Mouse (Mus musculus): ENCODE data around the gene Csrnp3. TPM values are rescaled to one million over a fixed set of nuclear protein-coding genes. Genes with fewer than 3 reads are reported as not detected.
"Not testable (repeated sequence)": the region's sequence is repeated elsewhere in the genome, so short reads cannot be mapped to it uniquely, and the experiment has no call there.

Csrnp3 gene
- total RNA-seq (2014; rRNA removed): not detected in 2 replicates
- not detected in 2 replicates for polyA plus RNA-seq (2012; rRNA removed)

- no peaks in the 10 kb centered on the region for H3K27me3 ChIP-seq (ENCODE audit: control insufficient read depth, insufficient read depth, low read length)
- DNase-seq (ENCODE audit: extremely low read depth, low read depth, low spot score): no peak
- H3K4me3 ChIP-seq (ENCODE audit: insufficient read depth, low read depth, low read length): no peak within 1 kb of the TSS
- no peaks in the 10 kb centered on the region for H3K79me2 ChIP-seq (ENCODE audit: control insufficient read depth, insufficient read depth, low read length)
- TF ChIP-seq POLR2A (IDR thresholded peaks at IDR 0.05; ENCODE audit: extremely low read depth, insufficient read depth, low read length): no peak
- TF ChIP-seq CTCF (IDR thresholded peaks at IDR 0.05; ENCODE audit: low read depth, low read length): no peak
- H3K4me1 ChIP-seq (ENCODE audit: control insufficient read depth, insufficient read depth, low read length): no peaks in the 10 kb centered on the region
- no peaks in the 10 kb centered on the region for H3K36me3 ChIP-seq (ENCODE audit: control insufficient read depth, insufficient read depth, low read length)
- WGBS: 4% methylated on average over 6 of the region's 6 CpGs
- no peak within 1 kb of the TSS for H3K9ac ChIP-seq (ENCODE audit: low read depth, low read length)
- no peak within 1 kb of the TSS for H3K27ac ChIP-seq (replicated peaks; ENCODE audit: insufficient read depth, low read depth, low read length)
Measured at GRCm38 (mm10) chr2:65845551-65845950, at the start of gene Csrnp3. Gene Csrnp3, plus strand, starts transcription at chr2:65845767.

DNA sequence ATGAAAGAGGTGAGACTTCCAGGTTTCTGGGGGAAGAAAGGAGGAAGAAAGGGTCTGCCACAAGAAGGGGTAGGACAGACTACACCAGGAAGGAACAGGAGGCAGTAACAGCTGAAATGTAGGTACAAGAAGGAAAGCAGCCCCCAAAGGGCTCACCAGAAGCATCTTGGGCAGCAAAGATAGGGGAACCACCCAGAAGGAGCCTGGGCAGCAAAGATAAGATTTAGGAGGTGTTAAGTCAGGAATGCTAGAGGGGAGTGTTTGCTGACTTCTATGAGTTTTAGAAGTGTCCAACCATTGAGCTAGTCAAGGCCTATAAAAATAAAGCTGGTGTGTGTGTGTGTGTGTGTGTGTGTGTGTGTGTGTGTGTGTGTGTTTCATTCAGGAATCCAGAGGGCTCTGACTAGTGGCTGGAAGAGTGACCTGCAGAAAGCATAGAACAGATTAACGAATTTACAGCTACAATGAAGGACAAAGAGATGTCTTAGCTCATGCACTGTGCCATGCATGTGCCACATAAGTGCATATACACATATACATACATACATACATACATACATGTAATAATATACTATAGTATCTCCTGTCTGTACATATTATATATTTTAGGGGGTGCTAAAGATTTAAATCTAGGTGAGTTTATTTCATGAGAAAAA lies 44.4 kb upstream of the Csrnp3 start:
- no peak overlapping the region for H3K27ac ChIP-seq (replicated peaks; ENCODE audit: insufficient read depth, low read depth, low read length)
- TF ChIP-seq POLR2A (IDR thresholded peaks at IDR 0.05; ENCODE audit: extremely low read depth, insufficient read depth, low read length): no peak
- no peak for TF ChIP-seq CTCF (IDR thresholded peaks at IDR 0.05; ENCODE audit: low read depth, low read length)
- H3K4me3 ChIP-seq (ENCODE audit: insufficient read depth, low read depth, low read length): no peak overlapping the region
- H3K4me1 ChIP-seq (ENCODE audit: control insufficient read depth, insufficient read depth, low read length): no peaks in the 10 kb centered on the region
- no peaks in the 10 kb centered on the region for H3K79me2 ChIP-seq (ENCODE audit: control insufficient read depth, insufficient read depth, low read length)
- H3K27me3 ChIP-seq (ENCODE audit: control insufficient read depth, insufficient read depth, low read length): peaks cover 2% of the 10 kb centered on the region; the same call in 1 of the 2 replicates
- DNase-seq (ENCODE audit: extremely low read depth, low read depth, low spot score): no peak
- no peak overlapping the region for H3K9ac ChIP-seq (ENCODE audit: low read depth, low read length)
- WGBS: 50% methylated on average over 1 of the region's 1 CpGs
- H3K36me3 ChIP-seq (ENCODE audit: control insufficient read depth, insufficient read depth, low read length): no peaks in the 10 kb centered on the region

- no peak overlapping the region for H3K4me3 ChIP-seq (ENCODE audit: insufficient read depth, low read depth, low read length)
- no peaks in the 10 kb centered on the region for H3K27me3 ChIP-seq (ENCODE audit: control insufficient read depth, insufficient read depth, low read length)
- no peaks in the 10 kb centered on the region for H3K79me2 ChIP-seq (ENCODE audit: control insufficient read depth, insufficient read depth, low read length)
- DNase-seq (ENCODE audit: extremely low read depth, low read depth, low spot score): no peak
- WGBS: 86% methylated on average over 6 of the region's 6 CpGs
- H3K36me3 ChIP-seq (ENCODE audit: control insufficient read depth, insufficient read depth, low read length): no peaks in the 10 kb centered on the region
- no peak overlapping the region for H3K27ac ChIP-seq (replicated peaks; ENCODE audit: insufficient read depth, low read depth, low read length)
- H3K9ac ChIP-seq (ENCODE audit: low read depth, low read length): no peak overlapping the region
- no peak for TF ChIP-seq CTCF (IDR thresholded peaks at IDR 0.05; ENCODE audit: low read depth, low read length)
- no peak for TF ChIP-seq POLR2A (IDR thresholded peaks at IDR 0.05; ENCODE audit: extremely low read depth, insufficient read depth, low read length)
- no peaks in the 10 kb centered on the region for H3K4me1 ChIP-seq (ENCODE audit: control insufficient read depth, insufficient read depth, low read length)
Measured at GRCm38 (mm10) chr2:65806556-65806955, 39.0 kb upstream of the Csrnp3 start.

DNA sequence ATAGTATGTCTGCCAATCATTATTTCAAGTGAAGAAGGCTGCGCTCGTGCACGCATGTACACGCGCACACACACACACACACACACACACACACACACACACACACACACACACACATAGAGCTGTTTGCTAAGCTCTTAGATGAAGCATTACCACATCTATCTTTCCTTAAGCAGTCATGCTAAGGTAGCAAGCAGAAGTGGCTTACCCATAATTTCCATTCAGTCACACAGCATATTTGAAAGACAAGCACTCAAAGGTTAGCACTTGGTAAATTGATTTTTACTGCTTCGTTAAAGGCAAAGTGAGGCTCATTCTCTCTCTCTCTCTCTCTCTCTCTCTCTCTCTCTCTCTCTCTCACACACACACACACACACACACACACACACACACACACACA lies 34.4 kb upstream of the Csrnp3 start:
- H3K9ac ChIP-seq (ENCODE audit: low read depth, low read length); H3K4me1 ChIP-seq (ENCODE audit: control insufficient read depth, insufficient read depth, low read length); H3K4me3 ChIP-seq (ENCODE audit: insufficient read depth, low read depth, low read length); DNase-seq (ENCODE audit: extremely low read depth, low read depth, low spot score); H3K27me3 ChIP-seq (ENCODE audit: control insufficient read depth, insufficient read depth, low read length); H3K27ac ChIP-seq (replicated peaks; ENCODE audit: insufficient read depth, low read depth, low read length); H3K36me3 ChIP-seq (ENCODE audit: control insufficient read depth, insufficient read depth, low read length); H3K79me2 ChIP-seq (ENCODE audit: control insufficient read depth, insufficient read depth, low read length): not testable (repeated sequence)
- 84% methylated on average over 6 of the region's 6 CpGs for WGBS

DNA sequence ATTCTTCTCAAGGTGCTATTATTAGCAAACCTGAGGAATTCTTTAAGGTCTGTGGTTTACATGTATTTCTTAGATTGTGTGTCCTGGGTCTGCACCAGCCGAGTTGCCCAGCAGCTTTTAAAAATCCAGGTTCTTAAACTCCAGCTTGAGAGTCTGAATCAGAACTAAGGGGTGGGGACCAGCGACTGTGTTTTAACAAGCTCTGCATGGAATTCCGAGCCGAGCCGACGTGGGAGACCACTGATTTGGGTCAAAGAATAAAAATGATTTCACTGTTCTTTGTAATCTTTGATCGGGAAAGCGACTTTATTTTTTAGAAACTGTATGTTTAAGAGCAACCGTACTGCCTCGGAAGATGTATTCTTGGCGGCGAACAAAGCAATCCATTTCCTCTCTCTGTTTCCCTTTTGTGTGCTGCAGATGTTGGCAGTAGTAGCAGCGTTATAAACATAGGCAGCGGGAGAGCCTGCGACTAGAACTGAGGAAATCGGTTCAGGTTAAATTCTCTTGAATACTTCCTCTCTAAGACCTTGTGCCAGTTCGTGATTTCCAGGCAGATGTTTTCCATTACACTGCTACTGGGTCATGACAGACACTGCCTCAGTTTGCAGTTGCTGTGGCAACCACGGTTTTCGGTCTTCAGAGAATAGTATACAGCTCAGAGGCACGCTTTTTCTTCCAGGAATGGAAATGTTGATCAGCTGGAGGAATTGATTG lies 27.3 kb upstream of the Csrnp3 start:
- no peaks in the 10 kb centered on the region for H3K79me2 ChIP-seq (ENCODE audit: control insufficient read depth, insufficient read depth, low read length)
- H3K4me1 ChIP-seq (ENCODE audit: control insufficient read depth, insufficient read depth, low read length): no peaks in the 10 kb centered on the region; the same call in 1 of the 2 replicates
- no peaks in the 10 kb centered on the region for H3K27me3 ChIP-seq (ENCODE audit: control insufficient read depth, insufficient read depth, low read length)
- H3K27ac ChIP-seq (replicated peaks; ENCODE audit: insufficient read depth, low read depth, low read length): no peak overlapping the region
- 62% methylated on average over 20 of the region's 20 CpGs for whole genome bisulfite sequencing
- no peak overlapping the region for H3K4me3 ChIP-seq (ENCODE audit: insufficient read depth, low read depth, low read length)
- no peak overlapping the region for H3K9ac ChIP-seq (ENCODE audit: low read depth, low read length)
- DNase-seq (ENCODE audit: extremely low read depth, low read depth, low spot score): no peak
- TF ChIP-seq POLR2A (IDR thresholded peaks at IDR 0.05; ENCODE audit: extremely low read depth, insufficient read depth, low read length) (no peak), CTCF (IDR thresholded peaks at IDR 0.05; ENCODE audit: low read depth, low read length) (no peak)
- H3K36me3 ChIP-seq (ENCODE audit: control insufficient read depth, insufficient read depth, low read length): no peaks in the 10 kb centered on the region
